Mouse (Mus musculus): ENCODE measurements around the gene Iqch.

Iqch gene

DNA sequence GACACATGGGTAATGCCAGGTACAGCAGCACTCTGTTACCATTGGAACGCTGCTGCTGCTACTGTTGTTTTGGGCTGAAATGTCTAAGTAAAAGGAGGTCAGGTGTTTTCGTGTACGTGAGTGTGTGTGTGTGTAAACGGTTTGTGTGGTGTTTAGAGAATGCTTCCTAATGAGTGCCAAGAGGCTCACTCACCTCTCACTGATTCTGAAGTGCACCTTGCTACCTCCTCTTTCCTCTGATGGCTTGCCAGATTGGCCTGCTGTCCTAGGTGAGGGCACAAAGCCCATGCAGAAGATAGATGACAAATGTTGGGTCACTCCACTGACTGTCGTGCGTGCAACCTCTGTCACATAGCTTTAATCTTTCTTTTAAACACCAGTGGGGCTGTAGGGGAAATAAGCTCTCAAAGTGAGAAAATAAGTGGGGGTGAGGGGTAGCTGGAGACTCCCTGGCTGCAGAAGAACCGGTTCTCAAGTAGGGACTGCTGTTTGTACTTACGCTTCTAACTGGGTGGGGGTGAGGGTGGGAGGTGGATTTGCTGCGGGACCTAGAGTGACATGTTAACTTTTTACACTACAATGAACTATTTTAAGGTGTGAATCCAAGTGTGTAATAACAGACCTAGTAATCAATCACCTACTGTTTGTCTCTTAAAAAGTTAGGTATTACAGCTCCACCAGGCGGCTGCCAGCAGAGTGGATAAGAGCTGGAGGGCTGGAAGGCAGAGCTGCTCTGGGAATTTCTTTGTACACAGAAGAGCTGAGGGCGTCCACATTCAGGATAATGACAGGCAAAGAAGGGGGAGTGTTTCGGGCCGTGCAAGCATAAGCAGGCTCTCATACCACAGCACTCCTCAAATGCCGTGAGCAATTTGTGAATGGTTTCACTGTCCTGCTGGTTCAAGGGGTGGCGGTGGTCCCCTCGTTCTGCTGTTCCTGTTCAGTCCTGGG is 10.5 kb upstream of the Iqch start:
- no peak for DNase-seq (ENCODE audit: low read depth, low spot score)

DNA sequence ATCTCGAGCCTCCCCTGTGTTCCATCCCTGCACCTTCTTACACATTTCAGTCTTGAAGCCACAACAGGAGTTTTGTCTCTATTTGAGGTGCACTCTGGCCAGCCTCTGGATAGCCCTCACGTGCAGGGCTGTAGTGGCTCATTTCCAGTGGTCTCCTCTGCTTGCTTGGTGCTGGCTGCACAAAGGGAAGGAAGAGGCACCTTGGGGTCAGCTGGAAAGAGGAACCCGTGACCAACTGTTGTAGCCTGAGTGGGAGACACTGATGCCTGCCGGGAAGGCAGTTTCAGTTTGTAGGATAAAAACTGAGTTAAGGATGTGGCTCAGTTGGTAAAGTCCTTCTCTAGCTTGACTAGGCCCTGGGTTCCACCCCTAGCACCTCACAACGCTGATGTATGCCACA is 9.7 kb upstream of the Iqch start:
- DNase-seq (ENCODE audit: low read depth, low spot score) = no peak

DNA sequence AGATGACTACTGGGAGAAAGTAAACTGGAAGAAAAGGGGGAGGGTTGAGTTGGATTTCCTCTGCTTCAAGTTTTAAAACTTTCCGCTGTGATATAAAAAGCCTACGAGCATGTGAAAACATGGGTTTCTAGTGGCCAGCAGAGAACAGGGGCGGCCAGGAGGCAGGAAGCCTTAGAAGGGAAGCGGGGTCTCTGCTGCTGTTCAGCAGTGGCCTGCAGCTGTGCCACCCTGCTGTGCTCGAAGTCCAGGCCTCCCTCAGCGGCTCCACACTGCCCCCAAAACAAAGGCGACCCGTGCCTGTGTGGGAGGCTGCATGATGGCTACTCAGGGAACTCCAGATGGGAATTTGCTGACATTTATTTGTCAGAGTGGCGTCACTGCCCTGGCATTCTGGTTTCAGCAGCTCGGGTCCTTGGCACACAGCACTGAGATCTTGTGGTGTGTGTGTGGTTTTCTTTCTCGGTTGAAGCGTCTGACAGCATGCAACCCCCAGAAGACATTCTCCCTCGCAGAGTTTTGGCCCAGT is 8.6 kb upstream of the Iqch start:
- DNase-seq (ENCODE audit: low read depth, low spot score) = no peak

GRCm38 (mm10) chr9:63610231-63610630 is 7.9 kb upstream of the Iqch start:
- DNase-seq (ENCODE audit: low read depth, low spot score) = no peak

DNA sequence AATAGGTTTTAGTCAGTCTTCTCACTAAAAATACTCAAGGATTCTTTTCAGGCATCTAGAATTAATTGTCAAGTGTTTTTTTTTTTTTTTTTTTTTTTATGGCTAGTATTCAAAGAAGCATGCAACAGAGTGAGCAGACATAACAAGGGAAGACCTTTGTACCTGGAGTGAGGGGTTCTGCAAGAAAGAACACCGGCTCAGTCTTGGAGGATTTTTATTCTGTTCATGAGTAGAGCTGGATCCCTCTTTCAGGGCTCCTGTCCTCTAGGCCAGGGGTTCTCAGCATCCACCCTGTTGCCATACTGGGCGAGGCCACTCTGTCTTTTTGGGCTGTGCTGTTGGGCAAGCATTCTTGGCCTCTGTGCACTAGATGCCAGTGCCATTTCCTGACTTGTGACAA is 7.5 kb upstream of the Iqch start:
- no peak for DNase-seq (ENCODE audit: low read depth, low spot score)

DNA sequence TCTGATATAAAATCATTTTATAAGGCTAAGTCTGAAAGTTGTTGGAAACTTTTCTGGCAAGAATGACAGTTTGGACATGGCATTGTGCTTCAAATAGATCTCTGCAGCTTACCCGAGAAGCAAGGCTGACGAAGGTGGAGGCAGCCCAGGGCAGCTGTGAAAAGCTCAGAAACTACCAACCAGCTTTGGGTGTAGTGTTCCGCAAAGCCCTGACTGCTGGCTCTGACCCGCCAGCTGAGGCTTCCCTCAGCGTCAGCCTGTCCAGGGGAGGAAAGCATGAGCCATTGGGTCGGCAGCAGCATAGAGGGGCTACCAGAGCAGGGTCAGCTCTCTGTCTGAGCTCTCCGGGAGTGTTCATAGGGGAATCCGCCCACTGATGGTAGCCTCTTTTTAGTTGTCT is 7.0 kb upstream of the Iqch start:
- DNase-seq (ENCODE audit: low read depth, low spot score) = no peak

DNA sequence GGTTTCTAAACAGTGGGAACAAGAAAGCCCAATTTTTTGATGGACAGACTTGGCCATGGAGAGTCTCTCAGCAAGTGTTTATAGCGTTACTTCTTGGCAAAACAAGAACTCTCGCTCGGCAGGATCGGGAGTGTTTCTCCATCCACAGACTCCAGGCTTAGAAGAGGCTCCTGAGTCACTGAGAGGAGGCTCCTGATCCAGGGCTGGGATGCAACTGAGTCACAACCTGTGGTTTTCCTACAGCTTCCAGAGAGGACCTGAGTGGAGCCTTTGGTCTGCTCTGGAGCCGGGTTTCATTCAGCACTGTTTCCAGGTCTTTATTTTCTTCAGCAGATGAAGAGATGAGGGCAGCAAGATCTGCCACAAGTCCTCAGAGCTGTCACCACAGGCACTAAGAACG is 5.7 kb upstream of the Iqch start:
- DNase-seq (ENCODE audit: low read depth, low spot score) = no peak

- no peak for DNase-seq (ENCODE audit: low read depth, low spot score)
Measured at GRCm38 (mm10) chr9:63606594-63606993, 4.3 kb upstream of the Iqch start.

- DNase-seq (ENCODE audit: low read depth, low spot score) = peak; percentile 16
Measured at GRCm38 (mm10) chr9:63603849-63604248, 1.6 kb upstream of the Iqch start.

- DNase-seq (ENCODE audit: low read depth, low spot score) = no peak
Measured at GRCm38 (mm10) chr9:63596660-63597059, 5.6 kb downstream of the Iqch start.

DNA sequence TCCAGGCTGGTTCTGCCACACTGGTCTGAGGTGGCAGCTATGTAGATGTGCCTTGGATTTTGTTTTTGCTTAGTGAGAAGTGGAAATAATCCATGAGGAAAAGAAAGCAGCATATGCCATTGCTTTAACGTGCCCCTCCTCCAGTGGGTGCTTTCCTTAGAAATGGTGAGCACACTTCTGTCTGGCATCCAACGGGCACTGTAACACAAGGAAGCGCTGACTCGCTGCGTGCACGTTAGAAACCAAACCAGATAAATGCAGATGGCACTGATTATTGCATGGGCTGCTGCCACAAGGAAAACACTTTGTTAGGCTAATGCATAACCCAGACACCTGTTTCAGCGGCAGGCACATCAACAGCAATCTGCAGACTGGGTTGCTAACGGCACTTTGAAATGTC is 6.6 kb downstream of the Iqch start:
- no peak for DNase-seq (ENCODE audit: low read depth, low spot score)

GRCm38 (mm10) chr9:63595032-63595431 is 7.3 kb downstream of the Iqch start:
- DNase-seq (ENCODE audit: low read depth, low spot score) = no peak

DNA sequence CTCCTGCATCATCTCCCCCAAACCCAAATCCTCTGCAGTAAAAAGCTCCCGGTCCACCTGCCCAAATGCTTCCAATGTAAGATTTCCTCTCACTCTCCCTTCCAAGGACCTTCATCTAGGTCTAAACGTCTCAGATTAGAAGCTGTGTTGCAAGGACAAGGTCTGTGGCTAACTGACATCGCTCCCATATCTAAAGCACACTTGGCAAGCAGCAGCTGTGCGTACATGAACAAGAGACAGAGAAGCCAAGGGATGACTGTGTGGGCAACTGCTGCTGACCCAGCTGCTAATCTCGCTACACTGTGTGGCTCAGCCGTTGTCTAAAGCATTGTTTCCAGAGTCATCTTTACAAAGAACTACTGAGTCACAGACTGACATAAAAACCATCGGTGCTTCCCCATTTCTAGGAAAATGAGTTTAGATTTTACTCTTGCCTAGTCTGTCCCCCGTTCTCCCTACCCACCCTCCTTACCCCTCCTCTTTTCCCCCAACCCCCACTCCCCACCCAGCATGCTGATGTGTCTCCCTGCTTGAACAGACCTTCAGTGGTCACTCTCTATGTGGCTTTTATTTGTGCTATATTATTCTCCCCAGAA is 10.5 kb downstream of the Iqch start:
- no peak for DNase-seq (ENCODE audit: low read depth, low spot score)

DNA sequence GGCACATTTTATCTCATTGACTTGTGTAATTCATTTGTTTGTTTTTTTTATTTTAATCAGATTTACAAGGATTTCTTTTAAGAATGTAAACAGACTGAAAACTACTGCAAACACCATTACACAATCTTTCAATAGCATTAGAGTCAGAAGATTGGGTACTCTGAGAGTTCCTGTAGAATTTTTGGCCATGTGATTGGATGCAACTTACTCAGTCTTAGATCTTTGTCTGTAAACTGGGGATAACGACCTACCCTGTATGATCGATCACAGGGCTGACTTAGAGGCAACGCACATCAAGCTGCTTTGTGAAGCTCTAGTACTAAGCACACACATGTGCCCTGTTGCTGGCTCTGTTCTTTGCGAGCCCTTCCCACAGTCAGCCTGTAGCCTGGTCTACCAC is 11.7 kb downstream of the Iqch start:
- no peak for DNase-seq (ENCODE audit: low read depth, low spot score)

- DNase-seq (ENCODE audit: low read depth, low spot score) = no peak
Measured at GRCm38 (mm10) chr9:63589209-63589608, 13.1 kb downstream of the Iqch start.

GRCm38 (mm10) chr9:63585251-63585650 is 17.0 kb downstream of the Iqch start:
- DNase-seq (ENCODE audit: low read depth, low spot score) = no peak

DNA sequence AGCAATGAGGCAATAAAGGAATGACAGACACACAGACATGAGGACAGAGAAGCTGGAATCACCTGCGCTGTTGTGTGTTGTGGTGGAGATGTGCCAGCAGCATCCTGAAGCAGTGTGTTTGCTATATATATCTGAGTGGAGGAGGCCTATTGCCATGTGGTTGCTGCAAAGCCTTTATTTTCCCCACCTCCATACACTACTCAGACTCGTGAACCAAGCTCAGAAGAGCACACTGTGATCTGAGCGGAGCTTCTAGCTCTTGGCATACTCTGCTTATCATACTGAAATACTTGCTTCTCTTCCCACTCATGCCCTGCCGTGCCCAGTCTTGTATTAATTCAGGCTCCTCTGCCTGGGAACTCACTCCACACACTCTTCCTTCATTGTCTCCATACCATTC is 20.5 kb downstream of the Iqch start:
- DNase-seq (ENCODE audit: low read depth, low spot score) = no peak

- DNase-seq (ENCODE audit: low read depth, low spot score) = no peak
Measured at GRCm38 (mm10) chr9:63580046-63580445, 22.2 kb downstream of the Iqch start.

- DNase-seq (ENCODE audit: low read depth, low spot score) = no peak
Measured at GRCm38 (mm10) chr9:63579644-63580043, 22.6 kb downstream of the Iqch start.

- no peak for DNase-seq (ENCODE audit: low read depth, low spot score)
Measured at GRCm38 (mm10) chr9:63577469-63577868, 24.8 kb downstream of the Iqch start.

DNA sequence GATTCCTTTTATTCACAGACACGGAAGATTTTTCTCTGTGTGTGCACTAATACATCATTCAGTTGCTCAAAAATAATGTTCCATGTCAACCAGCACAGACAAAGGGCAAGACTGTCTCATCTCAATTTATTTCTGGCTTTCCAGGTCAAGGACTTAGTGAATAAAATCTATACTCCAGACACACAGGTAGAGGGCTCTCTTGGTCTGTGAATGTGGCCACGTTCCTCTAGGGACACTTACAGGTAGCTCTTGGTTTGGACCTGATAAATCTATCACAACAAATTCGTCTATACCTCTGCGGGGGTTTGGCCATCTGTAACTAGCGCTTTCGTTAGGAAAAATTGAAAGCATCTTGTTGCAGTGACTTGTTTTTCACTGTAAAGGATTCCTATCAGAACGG is 29.4 kb downstream of the Iqch start:
- no peak for DNase-seq (ENCODE audit: low read depth, low spot score)

DNA sequence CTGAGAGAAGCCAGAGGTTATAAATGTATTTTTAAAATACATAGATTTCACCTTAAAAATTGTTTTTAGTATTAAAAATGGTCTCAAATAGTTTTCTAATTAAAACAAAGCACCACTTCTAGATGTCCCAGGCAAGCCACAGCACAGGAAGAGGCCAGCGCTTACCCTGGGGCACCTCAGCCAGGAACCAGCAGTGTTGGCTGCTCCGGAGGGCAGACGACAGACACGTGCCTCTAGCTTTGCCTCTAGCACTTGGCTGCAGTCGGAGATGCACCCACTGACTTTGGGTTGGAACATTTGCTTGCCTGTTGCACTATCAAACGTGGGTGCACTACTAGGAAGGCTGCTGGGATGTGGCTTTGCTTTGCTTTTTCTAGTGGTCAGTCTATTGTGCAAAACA is 30.4 kb downstream of the Iqch start:
- no peak for DNase-seq (ENCODE audit: low read depth, low spot score)

DNA sequence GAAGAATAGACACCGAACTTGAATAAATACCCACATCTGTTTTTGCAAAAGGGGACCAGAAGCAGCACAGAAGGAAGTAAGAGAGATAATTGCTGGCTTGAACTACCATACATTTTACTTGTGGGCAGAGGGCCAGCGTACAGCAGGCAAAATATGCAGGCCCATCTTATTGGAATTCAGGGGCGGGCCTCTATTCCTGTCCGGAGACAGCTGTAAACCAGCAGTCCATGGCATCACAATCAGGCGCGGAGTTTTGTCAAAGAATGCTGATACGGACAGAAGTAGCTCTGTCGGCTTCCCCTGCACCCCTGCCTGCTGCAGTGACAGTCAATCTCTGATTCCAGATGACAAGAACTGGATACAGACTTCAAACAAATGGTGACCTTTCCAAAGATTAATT is 33.5 kb downstream of the Iqch start:
- DNase-seq (ENCODE audit: low read depth, low spot score) = no peak
